Mouse (Mus musculus) A20 (cell line): ENCODE results near the gene Utp11.
"Not testable (repeated sequence)": the region's sequence is repeated elsewhere in the genome, so short reads cannot be mapped to it uniquely, and the experiment has no call there.

Experiments used
- DNase-seq: peaks from one replicate; pipeline ENCODE4 v3.0.0-alpha.2; 2011; ENCODE audit warnings: low read depth, low spot score

Gene Utp11

DNA sequence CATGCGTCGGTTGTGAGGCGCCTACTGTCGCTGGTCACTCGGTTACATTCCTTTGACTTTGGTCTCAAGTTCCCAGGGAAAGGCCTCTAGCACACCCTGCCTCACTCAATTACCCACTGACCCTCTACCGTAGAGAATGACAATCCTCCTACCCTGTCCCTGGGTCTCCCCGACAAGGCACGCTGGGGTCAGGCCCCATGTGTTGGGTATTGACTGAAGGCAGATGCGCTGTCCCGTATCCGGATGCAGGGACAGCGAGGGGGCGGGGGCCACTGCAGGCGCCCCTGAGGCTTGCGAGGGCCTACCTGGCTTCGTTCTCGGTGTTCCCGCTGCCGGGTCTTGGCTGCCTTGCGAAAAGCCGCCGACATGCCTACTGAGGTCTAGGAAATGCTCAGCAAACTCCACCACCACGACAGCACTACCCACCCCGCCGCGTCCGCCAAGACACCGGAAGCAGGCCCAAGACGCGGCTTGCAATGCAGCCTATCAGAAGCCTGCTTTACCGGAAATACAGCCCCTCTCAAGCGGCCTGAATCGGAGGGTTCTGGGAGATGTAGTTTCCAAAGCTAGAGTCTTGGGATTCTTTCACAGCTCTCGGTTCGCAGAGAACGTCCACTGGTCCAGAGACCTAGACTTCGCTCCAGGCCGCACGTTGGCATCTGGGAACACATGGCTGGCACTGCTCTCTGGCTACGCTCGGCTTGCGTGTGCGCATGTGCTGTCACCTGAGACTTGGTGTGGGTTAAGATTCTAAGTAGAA, at the start of gene Utp11:
Gene Utp11 (minus strand): TSS at position 466 of the 760 bp plus-strand sequence.
- peak; percentile 93 for DNase-seq

DNA sequence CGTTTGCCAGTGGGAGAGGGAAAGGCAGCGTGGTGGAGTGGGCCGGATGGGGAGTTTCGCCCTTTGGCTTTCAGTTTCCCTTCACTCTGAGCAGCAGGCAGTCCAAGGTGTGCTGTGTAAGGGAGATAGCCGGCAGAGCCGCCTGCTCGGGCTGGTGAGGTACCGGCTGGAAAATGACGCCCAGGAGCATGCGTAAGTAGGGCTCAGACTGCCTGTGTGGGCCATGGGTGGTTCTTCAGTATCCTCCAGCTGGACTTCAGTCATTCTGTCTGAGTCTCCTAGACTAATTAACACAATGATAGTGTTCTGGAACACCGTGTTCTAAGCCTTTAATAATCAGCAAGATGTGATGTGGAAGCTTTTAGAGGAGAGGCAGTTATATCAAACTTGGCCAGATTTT, 49.4 kb upstream of the Utp11 start:
- DNase-seq: peak; percentile 44

- DNase-seq: peak; percentile 90
Measured at GRCm38 (mm10) chr4:124741376-124742343, 48.3 kb upstream of the Utp11 start, which contains the start of gene Inpp5b. Gene Inpp5b, plus strand, starts transcription at chr4:124741850.

DNA sequence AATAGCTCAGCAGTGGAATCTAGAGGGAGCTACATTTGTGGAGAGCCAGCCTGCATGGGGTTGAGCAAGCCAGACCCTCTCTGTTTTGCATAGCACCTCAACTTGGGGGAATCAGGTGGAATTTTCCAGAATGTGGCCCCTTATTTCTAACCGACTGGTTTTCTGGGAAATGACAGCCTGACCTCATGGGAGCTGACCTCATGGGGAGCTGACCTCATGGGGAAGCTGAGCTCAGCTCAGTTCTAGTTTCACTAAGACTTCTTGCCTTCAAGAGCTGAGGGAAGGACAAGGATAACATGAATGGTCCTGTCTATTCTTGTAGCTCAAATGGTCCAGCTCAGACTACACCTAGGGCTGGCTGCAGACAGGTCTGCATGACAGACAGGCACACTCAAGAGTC, 45.4 kb upstream of the Utp11 start:
- no peak for DNase-seq

- no peak for DNase-seq
Measured at GRCm38 (mm10) chr4:124738013-124738412, 44.6 kb upstream of the Utp11 start.

- DNase-seq: no peak
Measured at GRCm38 (mm10) chr4:124737486-124737885, 44.1 kb upstream of the Utp11 start.

DNA sequence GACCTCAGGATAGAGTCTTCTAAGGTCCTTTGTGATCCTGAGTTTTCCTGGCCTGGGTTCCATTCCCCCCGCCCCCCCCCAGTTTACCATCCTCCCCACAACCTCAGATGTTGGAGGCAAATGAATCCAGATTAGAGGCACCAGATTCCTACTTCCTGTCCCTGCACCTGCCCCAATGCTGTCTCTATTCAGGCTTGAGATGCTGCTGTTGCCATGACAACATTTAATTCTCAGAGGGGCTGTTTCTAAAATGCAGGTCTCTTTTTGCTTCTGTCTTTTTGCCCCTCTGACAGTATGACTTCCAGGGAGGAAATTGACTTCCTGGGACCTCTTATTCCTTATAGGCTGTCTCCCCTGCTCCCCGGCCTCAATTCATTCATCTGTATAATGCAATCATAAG, 43.6 kb upstream of the Utp11 start:
- no peak for DNase-seq

DNA sequence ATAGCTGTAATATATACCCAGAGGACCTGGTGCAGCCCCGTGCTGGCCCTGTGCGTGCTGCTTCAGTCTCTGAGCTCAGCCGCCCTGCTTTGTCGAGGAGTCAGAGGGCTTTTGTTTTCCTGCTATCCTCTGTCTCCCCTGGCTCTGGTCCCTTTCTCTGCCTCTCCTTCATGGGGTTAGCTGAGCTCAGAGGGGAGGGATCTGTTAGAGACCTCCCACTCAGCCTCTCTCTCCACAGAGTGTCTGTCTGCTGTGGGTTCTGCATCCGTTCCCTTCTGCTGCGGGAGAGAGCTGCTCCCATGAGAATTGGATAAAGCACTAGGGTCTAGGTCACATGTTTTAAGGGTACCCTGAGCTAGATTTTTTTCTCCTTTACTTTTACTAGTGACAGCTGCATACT, 32.7 kb upstream of the Utp11 start:
- no peak for DNase-seq

- DNase-seq: no peak
Measured at GRCm38 (mm10) chr4:124719101-124719500, 25.7 kb upstream of the Utp11 start.

DNA sequence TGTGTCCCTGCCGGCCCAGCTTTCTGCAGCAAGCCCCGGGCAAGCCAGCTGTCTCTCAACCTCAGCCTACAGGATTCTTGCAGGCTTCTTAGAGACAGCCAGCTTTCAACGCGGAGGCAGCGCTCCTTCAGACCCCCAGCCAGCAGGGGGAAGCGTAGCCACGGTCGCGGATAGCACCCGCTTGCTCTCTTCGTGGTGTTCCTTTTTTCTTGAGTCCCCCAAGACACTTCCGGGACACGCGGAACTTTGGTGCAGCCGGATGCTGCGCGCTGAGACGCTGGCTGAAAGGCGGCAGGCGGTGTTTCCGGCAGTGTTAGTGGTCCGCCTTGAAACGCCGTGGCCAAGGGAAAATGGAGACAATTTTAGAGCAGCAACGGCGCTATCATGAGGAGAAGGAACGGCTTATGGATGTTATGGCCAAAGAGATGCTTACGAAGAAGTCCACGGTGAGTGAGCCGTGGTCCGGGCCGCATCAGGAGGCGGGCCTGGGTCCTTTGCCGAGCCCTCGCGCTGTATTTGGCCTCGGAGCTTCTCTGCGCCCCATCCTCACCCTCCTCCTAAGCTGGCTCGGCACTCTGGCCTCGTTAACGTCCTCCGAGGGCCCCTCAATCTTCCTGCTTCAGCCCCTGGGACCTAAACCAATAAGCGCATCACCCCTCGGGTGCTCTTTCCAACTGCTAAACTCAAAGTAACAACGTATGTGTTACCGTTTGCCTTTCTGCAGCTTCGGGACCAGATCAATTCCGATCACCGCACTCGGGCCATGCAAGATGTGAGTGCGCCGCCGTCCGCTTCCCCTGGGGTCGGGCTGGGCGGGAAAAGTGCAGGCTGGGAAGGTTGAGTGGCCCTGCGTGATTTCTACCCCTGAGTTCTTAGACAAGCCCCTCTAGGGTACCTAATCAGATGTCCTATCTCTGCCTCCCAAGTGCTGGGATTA, 21.4 kb upstream of the Utp11 start, which contains the start of gene Sf3a3:
Gene Sf3a3 (plus strand): TSS at position 232 of the 937 bp plus-strand sequence.
- DNase-seq: peak; percentile 97

DNA sequence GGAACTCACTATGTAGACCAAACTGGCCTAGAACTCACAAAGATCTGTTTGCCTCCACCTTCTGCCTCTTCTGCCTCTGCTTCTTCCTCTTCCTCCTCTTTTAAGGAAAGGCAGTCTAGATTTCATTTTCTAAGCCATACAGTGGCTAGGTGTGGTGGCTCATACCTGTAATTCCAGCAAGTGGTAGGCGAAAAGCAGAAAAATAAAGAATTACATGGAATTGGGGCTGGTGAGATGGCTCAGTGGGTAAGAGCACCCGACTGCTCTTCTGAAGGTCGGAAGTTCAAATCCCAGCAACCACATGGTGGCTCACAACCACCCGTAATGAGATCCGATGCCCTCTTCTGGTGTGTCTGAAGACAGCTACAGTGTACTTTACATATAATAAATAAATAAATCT, 20.4 kb upstream of the Utp11 start:
- not testable (repeated sequence) for DNase-seq

DNA sequence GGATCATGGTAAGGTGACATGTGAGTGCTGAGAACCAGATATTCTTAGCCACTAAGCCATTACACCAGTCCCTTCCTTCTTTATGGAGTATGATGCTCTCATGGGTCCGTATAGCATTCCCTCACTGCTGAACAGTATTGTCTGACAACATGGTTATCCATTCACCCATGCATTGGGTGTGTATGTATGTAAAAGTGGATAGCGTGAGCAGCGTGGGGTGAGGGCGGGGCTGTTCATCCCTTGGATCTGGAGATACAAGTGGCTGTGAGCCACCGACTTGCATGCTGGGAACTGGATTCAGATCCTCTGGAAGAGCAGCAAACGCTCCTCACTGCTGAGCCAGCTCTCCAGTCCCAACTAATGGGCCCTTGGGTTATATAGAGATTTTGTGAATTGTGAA, 19.2 kb upstream of the Utp11 start:
- no peak for DNase-seq

- DNase-seq: peak; percentile 83
Measured at GRCm38 (mm10) chr4:124710776-124711291, 17.4 kb upstream of the Utp11 start.

DNA sequence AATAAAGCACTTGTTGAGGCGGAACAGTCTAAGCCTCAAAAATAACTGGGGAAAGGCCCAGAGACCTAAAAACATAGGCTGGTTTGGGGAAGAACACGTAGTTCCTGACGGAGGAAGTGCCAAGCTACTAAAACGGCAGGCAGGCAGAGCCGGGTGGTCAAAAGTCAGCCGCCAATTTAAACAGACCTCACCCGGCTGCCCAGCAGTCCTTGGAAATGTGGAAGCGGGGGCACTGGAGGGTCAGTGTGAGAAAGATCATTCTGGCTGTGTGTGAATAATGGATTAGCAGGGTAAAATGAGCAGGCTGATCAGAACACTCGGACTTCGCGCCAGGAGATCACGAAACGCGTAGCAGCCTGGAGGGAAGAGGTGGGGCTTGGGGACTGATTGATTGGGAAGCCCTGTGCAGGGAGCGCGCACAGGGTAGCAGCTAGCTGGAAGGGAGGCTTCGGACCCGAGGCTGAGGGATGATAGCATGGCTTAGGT, 16.6 kb upstream of the Utp11 start:
- peak; percentile 81 for DNase-seq

DNA sequence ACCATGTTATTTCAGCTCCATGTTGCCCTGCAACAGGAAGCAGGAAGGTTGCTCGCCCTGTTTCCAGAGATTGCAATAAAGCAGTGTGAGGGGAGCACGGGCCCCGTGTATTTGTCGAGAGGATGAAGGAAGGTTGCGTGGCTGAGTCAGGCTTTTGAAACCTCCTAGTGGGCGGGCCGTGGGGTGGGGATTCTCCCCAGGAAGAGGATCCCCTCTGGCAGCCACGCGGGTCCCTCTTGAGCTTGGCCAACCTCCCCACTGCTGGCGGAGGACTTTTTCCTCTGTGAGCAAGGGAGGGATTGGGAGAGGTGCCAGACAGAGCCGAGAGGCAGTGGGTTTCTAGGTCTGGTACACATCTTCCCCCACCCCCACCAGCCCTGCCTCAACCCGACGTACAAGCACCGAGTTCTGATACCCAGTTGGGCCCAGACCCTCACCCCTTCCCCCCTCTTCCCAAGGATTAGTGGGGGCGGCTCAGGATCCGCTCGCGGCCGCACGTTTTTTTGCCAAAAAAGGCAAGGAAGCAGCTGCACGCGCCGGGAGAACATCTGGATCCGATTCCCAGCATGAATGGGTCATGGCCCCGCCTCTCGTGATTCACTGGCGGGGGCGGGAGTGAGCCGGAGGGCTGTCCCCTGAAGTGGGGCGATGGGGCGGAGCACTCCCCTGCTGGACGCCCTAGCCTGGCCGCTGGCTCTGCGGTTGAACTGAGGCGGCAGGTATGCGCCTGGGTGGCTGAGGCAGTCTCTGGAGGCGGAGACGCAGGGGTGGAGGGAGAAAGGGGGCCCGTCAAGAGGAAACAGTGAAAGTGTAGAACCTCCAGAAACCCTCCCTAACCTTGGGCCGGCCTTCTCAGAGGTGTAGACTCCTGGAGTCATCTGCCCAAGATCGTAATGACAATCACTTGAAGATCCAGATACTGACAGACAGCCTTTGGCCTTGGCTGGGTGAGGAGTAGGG, 15.4 kb upstream of the Utp11 start:
- DNase-seq: peak; percentile 96

DNA sequence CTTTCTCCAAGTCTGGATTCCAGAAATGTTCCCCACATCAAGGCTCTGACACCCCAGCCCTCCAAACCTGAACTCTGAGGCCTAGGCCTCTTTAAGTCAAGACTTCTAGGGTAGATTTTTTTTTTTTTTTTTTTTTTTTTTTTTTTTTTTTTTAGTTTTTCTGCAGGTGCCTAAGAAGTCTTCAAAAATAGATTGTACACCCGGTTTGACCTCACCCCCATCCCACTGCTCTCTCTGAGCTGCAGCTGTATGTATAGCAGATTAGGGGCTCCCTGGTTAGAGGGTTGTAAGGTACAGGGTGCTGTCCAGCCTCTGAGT, 14.8 kb upstream of the Utp11 start:
- DNase-seq: not testable (repeated sequence)

DNA sequence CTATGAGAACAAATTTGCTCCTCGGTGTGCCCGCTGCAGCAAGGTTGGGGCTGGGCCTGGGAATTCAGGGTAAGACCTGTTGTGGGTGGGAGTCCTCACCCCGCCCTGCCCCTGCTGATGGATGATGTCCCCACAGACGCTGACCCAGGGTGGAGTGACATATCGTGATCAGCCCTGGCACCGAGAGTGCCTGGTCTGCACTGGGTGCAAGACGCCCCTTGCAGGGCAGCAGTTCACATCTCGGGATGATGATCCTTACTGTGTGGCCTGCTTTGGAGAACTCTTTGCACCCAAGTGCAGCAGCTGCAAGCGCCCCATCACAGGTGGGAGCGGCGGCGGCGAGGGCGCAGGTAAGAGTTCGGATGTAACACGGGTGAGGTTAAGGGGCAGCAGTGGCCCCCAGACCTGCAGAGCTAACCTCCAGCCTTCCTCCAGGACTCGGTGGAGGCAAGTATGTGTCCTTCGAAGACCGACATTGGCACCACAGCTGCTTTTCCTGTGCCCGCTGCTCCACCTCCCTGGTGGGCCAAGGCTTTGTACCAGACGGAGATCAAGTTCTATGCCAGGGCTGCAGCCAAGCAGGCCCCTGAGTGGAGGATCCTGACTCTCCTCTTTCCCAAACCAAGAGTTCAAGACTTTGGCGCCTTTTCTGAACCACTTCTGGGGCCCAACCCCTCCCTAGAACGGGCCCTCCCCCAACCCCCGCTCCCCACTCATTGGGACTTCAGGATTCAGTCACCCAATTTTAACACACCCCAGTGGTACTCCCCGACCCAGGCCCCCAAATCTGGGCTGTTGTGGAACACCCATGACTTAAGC, 14.2 kb upstream of the Utp11 start:
- peak; percentile 8 for DNase-seq

DNA sequence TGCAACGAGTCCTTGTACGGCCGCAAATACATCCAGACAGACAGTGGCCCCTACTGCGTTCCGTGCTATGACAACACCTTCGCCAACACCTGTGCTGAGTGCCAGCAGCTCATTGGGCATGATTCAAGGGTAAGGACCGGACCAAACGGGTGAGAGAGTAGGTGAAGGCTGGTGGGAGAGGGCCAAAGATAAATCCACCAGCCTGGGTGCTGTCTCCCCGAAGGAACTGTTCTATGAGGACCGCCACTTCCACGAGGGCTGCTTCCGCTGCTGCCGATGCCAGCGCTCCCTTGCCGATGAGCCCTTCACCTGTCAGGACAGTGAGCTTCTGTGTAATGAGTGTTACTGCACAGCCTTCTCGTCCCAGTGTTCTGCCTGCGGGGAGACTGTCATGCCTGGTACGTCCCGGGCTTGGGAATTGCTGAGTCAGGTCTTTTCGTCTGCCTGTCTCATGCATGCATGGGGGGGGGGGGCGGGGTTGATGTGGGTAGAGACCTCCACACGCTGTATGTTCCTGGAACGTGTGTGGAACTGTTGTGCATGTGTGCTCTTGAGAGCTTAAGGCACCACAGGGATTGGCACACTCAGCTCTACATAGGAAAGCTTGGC, 12.4 kb upstream of the Utp11 start:
- DNase-seq: no peak
